Mouse (Mus musculus) liver, adult 2 months (tissue): ENCODE measurements around the gene Prkag2.

Experiments used
- CTCF ChIP-seq: fragments of 200-500 bp; IDR thresholded peaks from 2 replicates; pipeline ENCODE4 v1.5.1; 2011; ENCODE audit warnings: low read depth, low read length, control low read depth
- POLR2A ChIP-seq: fragments of 200-500 bp; IDR thresholded peaks from 2 replicates; pipeline ENCODE4 v1.6.1; 2011; ENCODE audit warnings: low read length, control low read depth; ENCODE audit not compliant: insufficient read depth; ENCODE audit errors: extremely low read depth

- no peak for TF ChIP-seq POLR2A
- peak; percentile 16; the same call in 1 of the 2 replicates for TF ChIP-seq CTCF
Observed at GRCm38 (mm10) chr5:24933760-24934159, 166.7 kb downstream of the Prkag2 start.
